Mouse (Mus musculus): Measurements from ENCODE around the gene Gga3.

Gene Gga3

DNA sequence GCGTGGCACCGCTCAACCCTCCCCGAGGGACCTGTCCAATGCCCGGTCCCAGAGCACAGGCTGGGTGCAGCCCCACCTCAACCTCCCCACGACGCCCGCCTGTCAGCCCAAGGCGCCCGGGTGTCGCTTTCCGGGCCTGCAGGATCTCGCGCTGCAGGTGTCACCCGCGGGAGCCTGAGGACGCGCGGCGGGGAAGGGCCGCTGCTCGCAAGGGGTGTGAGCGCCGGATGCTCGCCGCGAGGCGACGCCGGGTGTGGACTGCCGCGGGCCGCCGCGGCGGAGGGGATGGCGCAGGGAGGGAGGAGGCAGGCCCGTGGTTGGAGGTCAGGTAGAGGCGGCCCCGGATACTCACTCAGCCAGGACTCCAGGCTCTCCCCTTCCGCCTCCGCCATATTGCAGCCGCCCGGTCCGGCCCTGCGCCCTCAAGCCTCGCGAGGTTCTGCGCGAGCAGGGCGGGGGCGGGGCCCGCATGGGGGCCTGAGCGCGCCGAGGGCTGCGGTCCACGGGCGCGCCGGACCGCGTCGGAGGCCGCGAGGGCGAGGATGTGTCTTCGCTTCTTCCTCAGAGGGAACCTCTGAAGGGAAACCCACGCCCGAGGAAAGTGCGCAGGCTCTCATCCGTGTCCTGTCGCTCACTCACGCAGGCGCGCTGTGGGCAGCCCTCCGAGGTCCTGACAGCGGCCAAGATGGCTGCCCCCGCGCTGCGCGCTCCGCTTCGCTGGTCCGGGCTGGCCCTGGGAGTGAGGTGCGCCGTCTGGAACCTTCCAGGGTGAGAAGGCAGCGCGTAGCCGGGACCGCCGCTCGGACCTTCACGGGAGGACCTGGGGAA, at the start of gene Gga3, which contains the start of gene Mrps7:
Gga3 (minus strand) TSS at position 576 of the 828 bp plus-strand sequence.
Mrps7 (plus strand) TSS at position 450 of the 828 bp plus-strand sequence.
- under 1% methylated on average over 88 of the region's 93 CpGs for WGBS

DNA sequence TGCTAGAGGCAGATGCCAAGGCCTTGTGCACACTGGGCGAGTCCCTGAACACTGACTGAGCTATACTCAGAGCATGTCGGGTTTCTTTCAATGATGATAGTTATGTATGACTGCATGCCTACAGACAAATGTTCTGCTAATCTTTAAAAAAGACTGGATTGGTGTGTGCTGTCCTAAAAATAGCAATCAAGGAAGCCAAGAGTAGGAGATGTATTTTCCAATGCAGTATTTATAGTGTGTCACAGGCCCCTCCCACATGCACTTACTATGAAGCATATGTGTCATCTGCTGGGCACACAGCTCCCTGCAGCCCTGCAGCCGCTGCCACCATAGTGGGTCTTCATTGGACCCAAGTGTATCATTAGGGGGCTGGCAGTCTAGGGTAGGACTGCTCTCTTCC, 49.3 kb upstream of the Gga3 start:
- 42% methylated on average over 3 of the region's 3 CpGs for WGBS

DNA sequence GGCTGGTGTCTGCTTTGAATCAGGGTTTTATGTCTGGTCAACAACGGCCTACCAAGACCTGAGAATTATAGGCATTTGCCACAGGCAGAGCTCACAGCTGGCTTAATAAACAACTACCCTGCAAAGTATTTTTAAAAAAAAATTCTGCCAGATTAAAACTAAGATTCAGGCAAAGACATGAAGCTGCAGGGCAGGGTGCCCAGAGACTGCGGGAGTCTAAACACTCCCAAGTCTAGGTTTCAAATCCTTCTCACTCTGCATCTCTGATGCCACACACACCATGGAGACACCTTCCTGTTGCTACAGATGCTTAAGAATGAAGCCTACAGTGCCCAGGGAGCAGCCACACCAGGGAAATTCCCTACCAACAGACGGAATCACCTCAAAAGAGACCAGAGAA, 47.8 kb upstream of the Gga3 start:
- WGBS = 67% methylated on average over 3 of the region's 3 CpGs

DNA sequence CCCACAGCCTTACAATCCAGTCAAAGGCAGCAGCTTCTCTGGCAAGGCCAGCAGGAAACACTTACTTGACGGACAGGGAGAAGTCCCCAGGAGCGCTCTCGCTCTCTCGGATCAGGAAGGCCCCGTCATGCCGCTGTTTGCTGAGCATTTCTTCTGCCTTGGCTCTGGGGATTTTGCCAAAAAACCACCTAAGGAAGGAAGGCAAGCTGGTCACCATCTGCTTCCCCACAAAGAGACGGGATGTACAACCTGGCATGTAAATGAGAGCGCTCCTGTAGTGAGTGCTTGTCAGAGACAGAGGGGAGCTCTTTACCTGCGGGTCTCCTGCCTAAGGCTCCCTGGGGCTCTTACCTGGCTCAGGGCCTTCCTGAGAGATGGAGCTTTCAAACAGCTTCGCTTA, 45.9 kb upstream of the Gga3 start:
- WGBS = 29% methylated on average over 10 of the region's 10 CpGs

DNA sequence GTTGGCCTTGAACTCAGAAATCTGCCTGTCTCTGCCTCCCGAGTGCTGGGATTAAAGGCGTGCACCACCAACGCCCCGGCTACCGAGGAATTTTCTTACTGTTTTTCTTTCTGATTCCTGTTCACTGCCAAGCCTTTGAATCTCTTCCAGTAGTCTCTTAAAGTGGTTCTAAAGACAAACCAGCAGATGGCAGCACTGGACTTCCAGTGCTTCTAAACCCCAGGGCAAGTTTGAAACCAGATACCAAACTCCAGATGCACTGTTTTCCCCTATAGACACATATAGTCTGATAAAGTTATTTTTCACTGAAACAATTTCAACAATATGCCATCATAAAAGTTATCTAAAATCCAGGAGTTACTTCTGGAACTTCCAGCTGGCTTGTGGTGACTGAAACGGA, 43.6 kb upstream of the Gga3 start:
- 14% methylated on average over 6 of the region's 6 CpGs for WGBS

DNA sequence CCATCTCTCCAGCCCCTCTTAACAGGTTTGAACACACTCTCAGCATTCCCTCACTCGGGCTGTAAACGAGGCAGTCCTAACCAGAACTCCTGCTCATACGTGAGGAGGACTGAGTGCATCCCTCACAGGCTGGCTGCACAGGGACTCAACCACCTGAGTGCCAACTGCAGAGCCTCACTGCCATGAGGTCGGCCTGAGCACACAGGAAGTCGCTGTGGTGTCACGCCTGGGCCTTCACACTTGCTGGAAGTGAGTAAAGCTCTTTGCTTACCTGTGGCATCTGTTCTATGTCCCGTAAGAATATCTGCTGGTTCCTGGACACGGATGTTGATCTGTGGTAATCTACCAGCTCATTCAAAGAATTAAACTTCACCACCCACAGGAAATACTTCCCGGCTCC, 42.6 kb upstream of the Gga3 start:
- WGBS = 91% methylated on average over 9 of the region's 9 CpGs

DNA sequence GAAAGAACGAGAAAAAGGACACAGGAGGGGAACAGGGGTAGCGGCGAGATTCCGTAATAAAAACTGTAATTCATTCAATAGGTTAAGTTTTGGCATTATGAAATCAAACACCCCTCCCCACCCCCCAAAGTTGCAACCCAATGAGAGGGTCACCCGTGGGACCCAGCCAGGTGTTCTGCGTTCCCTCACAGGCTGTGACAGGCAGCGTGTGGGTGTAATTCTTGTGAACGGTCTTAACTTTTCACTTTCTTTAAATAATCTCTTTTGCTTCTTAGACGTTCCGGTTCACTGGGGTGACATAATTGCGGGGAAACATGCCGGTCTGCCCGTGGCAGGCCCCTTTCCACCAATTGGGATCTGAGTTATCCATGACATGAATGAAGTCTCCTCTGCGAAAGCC, 41.6 kb upstream of the Gga3 start:
- WGBS = 80% methylated on average over 14 of the region's 14 CpGs

DNA sequence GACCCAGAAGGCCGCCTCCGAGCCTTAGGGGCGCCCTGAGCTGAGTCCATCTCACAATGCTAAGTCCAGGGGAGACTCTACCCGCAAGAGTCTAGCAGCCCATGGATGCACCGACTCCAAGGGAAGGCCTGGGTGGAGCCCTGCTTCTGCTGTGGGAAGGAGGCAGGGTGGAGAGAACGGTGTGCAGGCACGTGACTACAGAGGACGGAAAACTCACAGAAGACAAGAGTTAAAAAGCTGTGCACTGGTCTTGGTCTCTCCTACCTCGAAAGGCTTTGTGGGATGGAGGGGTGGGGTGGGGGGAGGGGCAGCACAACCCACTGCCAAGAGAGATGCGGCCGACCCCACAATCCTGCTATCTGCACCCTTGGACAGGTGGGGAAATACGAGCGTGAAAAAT, 40.5 kb upstream of the Gga3 start:
- WGBS = 91% methylated on average over 13 of the region's 13 CpGs

DNA sequence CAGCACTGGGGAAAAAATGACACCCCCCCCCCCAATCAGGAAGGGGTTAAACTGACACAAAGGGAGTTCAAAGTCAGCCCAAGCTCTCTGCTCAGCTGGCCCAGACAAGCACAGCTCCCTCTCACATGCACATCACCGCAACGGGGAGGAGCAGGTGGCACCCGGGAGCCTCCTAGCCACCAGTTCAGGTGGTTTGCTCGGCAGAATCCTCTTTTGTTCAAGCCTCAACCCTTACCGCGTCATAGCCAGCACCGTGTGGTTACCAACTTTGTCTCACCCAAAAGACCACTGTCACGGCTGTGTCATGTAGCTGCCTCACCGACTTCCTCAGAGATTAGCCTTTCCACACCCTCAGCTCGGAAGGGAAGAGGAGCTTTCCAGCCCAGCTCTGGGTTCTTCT, 39.4 kb upstream of the Gga3 start:
- WGBS = 76% methylated on average over 10 of the region's 10 CpGs

DNA sequence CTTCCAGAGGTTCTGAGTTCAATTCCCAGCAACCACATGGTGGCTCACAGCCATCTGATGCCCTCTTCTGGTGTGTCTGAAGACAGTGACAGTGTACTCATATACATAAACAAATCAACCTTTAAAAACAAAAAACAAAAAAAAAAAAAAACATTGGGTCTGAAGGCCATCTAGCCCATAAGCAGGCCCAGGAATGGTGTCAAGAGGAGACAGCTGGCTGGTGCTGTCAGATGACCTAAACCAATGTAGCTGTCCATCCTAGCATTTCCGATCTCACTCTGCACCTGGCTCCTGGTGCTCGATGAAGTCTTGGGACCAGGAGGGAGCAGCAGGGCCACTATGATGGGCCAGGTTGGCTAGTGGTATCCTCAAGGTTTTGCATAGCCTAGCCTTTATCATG, 38.9 kb upstream of the Gga3 start:
- WGBS = 92% methylated on average over 2 of the region's 2 CpGs

DNA sequence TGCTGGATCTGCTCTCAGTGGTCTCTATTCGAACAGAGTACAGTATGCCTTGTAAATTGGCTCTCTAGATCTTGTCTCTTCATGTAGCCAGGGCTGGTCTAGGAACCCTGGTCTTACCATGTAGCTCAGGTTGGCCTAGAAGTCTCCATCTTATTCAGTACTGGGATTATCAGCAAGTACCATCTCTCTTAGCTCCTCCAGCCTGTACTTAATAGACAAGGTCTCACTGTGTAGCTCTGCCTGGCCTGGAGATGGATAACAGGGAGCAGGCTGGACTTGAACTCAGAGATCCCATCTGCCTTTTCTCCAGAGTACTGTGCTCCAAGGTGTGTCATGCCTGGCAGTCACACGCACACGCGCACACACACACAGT, 37.8 kb upstream of the Gga3 start:
- WGBS = 79% methylated on average over 4 of the region's 4 CpGs

DNA sequence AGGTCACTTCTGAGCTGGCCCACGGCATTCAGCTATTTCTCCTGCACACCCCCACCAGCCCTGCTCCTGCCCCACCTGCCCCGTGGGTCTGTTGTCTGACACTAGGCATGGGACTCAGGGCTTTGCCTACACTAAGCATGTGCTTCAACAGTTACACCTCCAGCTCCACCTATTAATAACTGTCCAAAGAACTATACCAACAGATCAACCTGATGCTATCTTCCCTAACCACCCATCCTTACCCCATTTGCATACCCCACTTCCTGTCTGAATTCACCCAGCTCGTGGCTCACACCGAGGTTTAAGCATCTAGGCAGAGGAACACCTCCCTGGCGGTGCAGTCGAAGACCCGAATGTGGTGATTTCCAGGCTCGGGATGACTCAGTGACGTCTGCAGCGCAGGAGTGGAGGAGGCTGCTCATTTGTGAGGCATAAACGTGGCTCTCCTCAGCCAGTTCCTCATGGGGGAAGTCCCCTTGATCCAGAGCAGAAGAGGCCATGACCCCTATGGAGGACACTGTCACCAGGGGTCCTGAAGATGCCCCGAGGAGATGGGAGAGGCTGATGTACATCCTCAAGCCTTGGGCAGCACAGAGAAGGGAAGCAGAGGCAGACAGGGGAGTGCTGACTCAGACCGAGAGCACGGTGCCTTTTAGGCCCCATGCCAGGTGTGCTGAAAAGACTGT, 37.3 kb upstream of the Gga3 start:
- WGBS = 27% methylated on average over 14 of the region's 14 CpGs

DNA sequence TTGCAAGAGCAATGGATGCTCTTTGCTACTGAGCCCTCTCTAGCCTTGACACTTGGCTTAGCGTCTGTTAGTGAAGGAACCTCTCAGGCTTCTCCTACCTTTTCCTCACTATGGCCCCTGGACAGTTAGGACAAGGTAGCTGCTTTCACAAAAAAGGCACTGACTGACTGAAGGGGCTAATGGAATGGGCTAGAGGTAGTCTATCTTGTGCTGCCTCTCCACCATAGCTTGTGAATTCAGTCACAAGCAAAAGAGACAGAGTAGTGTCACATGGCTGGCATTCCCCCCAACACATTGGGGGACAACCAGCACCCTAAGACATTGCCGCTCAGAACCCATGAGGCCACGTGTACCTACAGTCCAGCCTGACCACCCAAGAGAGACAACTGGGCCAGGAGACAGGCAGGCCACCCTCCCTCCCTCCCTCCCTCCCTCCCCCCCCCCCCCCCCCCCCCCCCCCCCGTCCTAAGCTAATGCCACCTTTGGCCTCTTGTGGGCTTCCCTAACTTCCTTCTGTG, 36.5 kb upstream of the Gga3 start:
- WGBS = 81% methylated on average over 3 of the region's 4 CpGs

DNA sequence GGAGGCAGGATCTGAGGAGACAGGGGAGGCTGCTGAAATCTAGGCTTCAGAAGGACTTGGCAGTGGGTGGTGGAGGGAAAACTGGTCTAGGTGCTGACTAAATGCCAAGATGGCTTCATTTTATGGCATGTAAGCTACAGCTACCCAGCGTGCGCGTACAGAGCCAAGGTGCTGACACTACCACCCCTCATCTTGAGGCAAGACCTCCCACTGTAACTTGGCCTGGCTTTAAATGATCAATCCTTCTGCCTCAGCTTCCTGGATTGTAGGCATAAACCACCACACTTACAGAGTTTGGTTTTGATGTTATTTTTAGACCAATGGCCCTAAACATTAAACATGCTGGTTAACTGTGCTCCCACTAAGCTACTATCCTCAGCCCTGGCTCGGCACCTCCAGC, 35.7 kb upstream of the Gga3 start:
- 81% methylated on average over 4 of the region's 4 CpGs for WGBS

DNA sequence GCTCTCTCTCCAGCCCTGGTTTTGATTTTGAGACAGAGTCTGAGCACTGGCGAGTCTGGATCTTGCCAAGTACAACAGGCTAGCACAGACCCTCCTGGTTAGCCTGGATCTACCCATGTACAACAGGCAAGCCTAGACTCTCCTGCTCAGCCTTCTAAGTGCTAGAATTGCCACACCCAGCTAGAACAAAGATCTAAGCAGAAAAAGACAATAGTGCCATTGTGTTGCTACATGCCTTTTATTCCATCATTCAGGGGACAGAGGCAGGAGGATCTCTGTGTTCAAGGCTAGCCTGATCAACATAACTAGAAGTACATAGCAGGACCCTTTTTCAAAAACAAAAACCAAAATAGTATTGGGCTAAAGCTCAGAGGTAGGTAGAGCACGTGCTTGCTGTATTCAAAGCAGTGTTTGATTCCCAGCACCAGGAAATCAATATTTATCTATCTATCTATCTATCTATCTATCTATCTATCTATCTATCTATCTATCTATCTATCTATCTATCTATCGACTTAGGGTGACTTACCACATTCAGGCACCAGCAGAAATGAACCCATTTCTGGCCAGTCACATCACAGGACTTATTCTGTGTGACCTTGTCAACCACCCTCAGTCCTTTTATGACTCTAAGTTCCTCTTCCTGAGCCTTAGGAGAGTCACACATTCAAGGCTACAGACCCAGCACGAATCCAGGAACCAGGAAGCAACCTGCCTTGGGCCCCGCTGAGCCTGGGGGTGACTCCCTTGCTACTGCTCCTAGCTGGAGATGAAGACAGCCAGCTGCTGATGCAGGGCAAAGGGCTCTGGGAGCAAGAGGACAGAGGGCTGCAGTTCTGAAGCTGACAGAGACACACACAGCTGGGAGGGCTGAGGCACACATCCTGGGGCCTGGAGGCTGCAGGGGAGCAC, 34.9 kb upstream of the Gga3 start:
- WGBS = 79% methylated on average over 5 of the region's 5 CpGs

DNA sequence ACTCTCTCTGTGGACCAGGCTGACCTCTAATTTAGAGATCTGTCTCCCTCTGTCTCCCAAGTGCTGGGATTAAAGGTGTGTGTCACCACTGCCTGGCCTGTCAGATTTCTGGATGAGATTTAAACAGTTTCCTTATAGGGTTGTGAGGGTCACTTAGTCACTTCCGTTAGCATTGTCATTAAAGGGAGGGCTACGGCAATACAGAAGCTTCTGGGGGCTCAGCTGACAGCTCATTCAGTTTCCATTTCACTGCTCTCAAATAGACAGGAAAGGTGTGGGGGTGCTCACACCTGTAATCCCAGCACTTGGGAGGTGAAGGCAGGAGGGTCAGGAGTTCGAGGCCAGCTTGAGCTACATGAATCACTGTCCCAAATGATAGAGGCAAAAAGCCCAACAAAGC, 33.1 kb upstream of the Gga3 start:
- WGBS = 79% methylated on average over 3 of the region's 3 CpGs

DNA sequence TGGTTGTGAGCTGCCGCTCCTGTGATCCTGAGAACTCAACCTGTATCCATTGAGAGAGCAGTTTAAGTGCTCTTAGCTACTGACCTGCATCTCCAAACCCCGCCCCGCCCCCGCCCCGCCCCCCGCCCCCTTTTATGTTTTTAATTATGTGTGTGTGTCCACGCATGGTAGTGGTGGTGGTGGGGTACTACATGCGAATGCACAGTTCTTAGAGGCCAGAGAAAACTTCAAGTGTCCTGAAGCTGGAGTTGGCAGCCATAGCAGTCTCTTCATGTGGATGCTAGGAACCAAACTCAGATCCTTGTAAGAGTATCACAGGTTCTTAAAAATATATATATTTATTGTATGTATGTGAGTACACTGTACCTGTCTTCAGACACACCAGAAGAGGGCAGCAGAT, 31.6 kb upstream of the Gga3 start:
- WGBS = 70% methylated on average over 8 of the region's 8 CpGs

DNA sequence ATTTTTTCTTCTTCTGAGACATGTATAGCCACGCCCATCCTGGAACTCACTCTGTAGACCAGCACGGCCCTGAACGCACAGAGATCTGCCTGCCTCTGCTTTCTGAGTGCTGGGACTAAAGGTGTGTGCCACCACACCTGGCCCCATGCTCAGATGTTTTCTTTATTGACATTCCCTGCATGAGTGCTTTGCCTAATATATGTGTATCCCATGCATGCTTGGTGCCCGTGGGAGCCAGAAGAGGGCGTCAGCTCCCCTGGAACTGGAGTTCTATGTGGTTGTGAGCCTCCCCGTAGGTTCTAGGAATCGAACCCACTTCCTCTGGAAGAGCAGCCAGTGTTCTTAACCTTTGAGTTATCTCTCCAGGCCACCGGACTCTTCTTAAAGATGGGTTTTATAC, 31.2 kb upstream of the Gga3 start:
- 86% methylated on average over 8 of the region's 8 CpGs for WGBS

DNA sequence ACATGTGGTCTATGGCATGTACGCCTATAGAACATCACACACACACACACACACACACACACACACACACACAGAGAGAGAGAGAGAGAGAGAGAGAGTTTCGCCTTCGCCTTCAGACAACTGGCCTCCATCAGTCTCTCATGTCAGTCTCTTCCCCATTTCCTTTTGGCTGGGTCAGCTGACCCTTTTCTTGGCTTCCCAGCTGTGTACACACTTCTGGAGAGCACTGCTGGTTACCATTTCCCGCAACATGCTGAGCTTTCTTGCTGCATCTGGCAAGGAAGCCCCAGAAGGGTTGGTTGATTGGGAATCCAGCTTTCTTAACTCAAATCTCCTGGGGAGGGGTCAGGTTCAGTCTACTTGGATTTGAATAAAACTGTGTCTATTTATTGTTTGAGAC, 30.3 kb upstream of the Gga3 start:
- WGBS = 66% methylated on average over 4 of the region's 4 CpGs

DNA sequence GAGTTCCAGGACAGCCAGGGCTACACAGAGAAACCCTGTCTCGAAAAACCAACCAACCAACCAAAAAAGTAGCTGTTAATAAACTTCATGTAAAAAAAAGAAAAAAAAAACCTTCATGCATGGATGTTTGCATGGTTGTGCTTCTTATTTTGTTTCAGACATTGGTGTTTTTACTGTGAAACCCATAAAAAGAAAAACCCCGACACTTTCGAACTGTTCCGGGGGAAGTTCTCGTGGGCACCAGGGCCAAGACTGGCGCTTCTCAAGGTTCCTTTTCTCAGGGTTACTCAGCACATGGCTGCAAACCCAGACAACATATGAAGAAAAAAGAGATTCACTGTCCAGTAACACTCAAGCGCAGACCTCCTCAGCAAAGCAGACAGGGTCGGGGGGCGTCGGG, 29.0 kb upstream of the Gga3 start:
- WGBS = 77% methylated on average over 10 of the region's 10 CpGs

DNA sequence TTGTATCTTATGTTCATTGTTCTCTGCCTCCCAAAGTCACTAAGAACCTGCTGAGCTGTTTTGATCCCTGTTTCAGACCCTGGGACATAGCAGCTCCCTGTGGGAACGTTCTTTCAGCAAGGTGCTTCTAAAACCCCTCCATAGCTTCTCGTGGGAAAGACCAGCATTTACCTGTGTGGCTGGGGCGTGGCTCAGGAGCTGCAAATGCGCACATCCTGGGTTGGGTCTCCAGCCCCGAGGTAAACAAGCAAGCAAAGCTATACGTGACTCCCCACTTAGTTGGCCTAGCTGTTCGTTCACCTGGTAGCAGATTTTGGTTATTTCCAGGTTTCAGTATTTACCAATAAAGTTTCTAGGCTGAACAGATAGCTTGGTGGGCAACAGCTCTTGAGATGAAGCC, 28.4 kb upstream of the Gga3 start:
- WGBS = 79% methylated on average over 7 of the region's 7 CpGs

DNA sequence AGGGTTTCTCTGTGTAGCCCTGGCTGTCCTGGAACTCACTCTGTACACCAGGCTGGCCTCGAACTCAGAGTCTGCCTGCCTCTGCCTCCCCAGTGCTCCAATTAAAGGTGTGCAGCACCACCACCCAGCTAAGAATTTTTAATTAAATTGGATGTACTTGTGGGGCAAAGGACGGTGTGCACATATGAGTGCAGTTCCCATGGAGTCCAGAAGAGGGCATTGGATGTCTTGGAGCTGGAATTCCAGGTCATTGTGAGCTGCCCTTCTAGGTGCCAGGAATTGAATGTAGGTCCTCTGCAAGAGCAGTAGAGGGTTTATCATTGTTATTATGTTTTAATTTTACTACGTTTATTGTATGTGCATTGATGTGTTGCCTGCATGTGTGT, 27.6 kb upstream of the Gga3 start:
- WGBS = 23% methylated on average over 3 of the region's 3 CpGs

Measured in cerebral cortex, adult 2 months (tissue).